Mouse (Mus musculus) urinary bladder, postnatal 14 days (tissue): Measurements from ENCODE around the gene Eml3.

ENCODE experiments used
- DNase-seq: peaks from one replicate; pipeline ENCODE4 v3.0.0; 2021; ENCODE audit warnings: low spot score

The Eml3 gene

DNA sequence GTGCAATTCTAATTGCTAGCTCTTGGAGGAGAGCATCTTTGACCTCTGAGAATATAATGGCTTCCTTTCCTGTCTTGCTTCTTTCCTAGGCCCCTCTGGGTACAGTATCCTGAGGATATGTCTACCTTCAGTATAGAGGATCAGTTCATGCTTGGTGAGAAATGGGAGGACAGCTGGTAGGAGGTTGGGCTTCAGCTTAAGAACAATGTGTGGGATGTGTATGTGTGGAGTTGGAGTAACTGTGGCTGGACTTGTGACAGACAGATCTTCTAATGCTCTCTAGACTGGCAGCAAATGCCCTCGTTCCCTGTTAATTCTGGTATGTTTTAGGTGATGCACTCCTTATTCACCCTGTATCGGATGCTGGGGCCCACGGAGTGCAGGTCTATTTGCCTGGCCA, 15.1 kb upstream of the Eml3 start:
- DNase-seq: no peak

- no peak for DNase-seq
Observed at GRCm38 (mm10) chr19:8919000-8919399, 10.4 kb upstream of the Eml3 start.

GRCm38 (mm10) chr19:8919684-8920072, 9.7 kb upstream of the Eml3 start:
- DNase-seq: no peak

- peak; percentile 96 for DNase-seq
Observed at GRCm38 (mm10) chr19:8920073-8920736, 9.1 kb upstream of the Eml3 start, which contains the start of gene B3gat3. B3gat3 (plus strand) TSS chr19:8920374.

- no peak for DNase-seq
Observed at GRCm38 (mm10) chr19:8920836-8921291, 8.5 kb upstream of the Eml3 start.

GRCm38 (mm10) chr19:8921741-8922140, 7.6 kb upstream of the Eml3 start:
- DNase-seq: no peak

DNA sequence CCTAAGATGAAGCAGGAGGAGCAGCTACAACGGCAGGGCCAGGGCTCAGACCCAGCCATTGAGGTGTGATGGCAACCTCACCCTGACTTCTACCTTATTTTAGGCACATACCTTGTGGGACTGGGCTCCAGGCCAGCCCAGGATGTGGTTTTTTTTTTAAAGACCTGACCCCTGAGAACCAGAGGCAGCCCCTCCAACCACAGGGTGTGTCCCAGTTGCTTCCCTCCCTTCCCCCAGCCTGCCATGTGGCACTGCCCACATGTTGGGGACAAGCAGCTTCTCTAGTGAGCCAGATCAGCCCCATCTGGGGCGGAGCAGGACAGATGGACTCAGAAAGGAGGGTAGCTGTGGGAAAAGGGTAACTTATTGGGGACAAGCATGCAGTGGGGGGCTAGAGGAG, 2.6 kb upstream of the Eml3 start:
- DNase-seq: no peak

DNA sequence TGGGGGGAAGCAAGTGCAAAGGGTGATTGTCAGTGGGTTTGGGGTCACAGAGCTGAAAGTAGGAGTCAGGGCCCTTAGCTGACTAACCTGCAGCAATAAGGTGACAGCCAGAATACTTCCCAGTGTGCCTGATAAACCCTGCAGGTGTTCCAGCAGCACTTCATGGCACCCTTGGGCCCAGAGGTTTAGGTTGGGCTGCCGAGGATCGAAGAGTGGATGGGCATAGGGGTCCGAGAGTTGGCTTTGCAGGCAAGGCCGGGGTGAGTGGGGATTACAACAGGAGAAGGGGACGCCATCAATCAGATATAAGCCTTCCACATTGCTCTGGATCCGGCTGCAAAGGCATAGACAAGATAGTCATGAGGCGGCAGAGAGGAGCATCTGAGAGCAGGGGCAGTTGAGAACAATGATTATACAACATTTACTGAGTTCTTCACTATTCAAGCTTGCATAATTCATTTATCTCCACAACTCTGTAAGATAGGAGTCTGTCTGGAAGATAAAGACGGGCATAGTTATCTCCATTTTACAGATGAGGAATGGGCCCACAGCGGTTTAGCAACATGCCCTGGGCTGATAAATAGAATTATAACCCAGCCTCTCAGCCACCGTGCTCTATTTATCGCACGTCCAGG, 1.3 kb upstream of the Eml3 start:
- no peak for DNase-seq

- DNase-seq: no peak
Observed at GRCm38 (mm10) chr19:8928689-8929223, 596 bp upstream of the Eml3 start.

DNA sequence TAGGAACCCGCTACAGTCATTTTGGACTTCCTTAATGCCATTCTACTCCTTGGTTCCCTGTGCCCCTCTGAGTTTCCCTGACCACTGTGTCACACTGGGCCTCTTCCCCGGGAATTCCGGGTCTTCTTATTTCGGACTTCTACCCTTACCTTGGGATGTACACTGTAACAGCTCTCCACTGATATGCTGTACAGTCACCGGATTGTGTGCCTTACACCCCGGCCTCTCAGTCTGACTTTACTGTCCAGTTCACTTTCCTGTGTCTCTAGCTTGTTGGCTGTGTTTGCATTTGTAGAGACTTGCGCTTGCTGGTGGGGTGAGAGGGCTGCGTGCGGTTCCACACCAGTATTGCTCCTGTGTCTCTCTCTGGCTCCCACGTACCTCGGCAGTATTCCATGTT, 765 bp downstream of the Eml3 start:
- no peak for DNase-seq

- no peak for DNase-seq
Observed at GRCm38 (mm10) chr19:8930771-8931170, 1.4 kb downstream of the Eml3 start.

DNA sequence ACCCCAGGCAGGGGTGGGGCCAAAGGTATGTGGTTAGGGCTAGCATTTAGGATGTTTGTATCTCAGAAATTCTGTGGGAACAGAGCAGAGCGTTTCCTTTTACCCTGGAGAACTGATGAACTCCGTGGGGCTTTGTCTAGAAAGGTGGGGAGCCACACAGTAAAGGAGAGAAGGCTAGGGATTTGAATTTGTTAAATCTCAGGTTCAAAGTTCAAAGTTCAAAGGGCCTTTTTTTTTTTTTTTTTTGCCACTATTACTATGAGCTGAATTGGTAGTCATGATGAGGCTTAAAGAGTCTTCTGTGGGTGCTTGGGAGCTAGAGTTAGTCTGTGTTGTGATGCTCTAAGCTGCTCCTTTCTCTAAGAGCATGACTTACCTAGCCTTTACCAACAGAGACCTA, 7.4 kb downstream of the Eml3 start:
- no peak for DNase-seq

DNA sequence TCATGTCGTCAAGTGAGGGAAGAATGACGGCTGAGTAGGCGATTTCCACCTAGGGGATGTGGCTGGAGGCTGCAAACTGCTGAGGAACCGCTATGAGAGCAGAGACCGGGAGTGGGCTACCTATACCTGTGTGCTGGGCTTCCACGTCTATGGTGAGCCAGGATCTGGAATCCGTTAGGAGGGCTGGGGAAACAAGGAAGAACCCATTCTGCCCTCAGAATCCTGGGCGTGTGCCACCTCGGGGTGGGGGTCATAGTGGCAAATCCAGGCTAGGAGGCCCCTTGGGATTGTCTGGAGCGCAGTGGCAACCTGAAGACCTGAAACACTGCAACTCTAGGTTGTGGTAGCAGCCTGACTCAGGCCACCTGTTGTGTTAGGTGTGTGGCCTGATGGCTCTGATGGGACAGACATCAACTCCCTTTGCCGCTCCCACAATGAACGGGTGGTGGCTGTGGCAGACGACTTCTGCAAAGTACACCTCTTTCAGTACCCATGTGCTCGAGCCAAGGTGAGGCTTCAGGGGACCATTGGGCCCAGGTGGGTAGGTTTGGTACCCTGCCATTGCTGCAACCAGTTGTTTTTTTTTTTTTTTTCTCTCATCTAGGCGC, 11.3 kb downstream of the Eml3 start:
- no peak for DNase-seq

- DNase-seq: no peak
Observed at GRCm38 (mm10) chr19:8941136-8941514, 11.8 kb downstream of the Eml3 start.

- DNase-seq: peak; percentile 98
Observed at GRCm38 (mm10) chr19:8941515-8942217, 12.3 kb downstream of the Eml3 start, which contains the start of gene Mta2. Mta2 (plus strand) TSS chr19:8941875.

DNA sequence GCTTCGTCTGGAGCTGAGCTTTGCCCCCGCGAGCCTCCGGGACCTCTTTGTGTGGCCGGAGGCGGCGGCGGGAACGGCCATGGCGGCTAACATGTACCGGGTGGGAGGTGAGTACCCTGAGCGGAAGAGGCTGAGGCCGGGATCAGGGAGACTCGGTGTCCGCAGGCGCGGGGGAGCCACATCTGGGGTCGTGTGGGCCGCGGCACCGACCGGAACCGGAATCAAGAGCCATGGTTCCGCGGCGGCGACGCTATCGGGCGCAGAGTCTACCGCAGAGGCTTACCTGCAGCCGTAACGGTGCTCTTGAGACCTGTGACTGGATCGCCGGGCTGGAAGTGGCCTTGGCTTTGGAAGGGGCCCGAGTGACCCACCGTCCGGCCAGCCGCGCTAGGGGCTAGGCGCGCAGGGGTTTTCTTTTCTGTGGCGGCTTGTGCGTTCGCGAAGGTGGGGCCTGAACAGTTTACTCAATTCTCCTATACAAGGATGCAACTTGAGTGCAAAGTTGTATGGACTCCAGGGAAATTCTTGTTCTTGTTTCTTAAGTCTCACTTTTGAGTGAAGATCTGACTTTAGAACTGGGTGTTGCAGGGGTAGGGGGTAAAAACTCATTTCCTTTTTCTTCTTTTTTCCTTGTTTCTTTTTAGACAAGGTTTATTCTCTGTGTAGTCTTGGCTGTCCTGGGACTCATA, 13.1 kb downstream of the Eml3 start:
- peak; percentile 44 for DNase-seq

- no peak for DNase-seq
Observed at GRCm38 (mm10) chr19:8943047-8943446, 13.7 kb downstream of the Eml3 start.

GRCm38 (mm10) chr19:8944062-8944461, 14.7 kb downstream of the Eml3 start:
- peak; percentile 63 for DNase-seq

GRCm38 (mm10) chr19:8944750-8945149, 15.4 kb downstream of the Eml3 start:
- peak; percentile 83 for DNase-seq

- no peak for DNase-seq
Observed at GRCm38 (mm10) chr19:8945251-8945650, 15.9 kb downstream of the Eml3 start.

DNA sequence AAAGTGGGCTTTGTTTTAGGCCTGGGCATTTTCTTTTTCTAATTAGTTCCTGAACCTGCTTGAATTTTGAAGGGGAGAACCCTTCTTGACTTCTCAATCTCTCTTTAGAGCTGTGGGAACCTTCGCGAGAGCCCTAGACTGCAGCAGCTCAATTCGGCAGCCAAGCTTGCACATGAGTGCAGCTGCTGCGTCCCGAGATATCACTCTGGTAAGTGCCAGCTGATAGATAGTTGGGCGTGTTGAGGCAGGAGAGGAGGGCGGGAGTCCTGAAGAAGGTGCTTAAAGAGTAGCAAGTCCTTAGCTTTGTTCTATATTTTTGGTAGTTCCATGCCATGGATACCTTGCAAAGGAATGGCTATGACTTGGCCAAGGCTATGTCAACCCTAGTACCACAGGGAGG, 17.6 kb downstream of the Eml3 start:
- DNase-seq: no peak

DNA sequence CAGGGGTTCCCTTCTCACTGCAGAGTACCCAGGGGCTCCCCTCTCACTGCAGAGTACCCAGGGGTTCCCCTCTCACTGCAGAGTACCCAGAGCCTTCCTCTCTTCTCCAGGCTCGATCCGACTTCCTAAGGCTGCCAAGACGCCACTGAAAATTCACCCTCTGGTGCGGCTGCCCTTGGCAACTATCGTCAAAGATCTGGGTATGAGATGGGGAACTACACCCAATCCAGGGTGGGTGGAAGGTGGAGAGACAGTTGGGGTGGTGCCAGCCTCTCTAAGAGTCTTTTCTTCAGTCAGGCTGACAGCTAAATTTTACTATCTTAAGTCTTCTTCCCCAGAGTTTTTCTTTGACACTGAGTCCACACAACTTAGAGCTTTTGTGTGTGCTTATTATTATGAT, 20.8 kb downstream of the Eml3 start:
- DNase-seq: no peak
